Comparison of ENCODE assay signal across 12 mouse cellular contexts in genomic region chr1:136362567-136362966, GRCm38 (mm10). TPM values are rescaled to one million over a fixed set of nuclear protein-coding genes. Genes with fewer than 3 reads are reported as not detected.
A peak's percentile ranks its signal among the peaks of the same experiment; 100 is the strongest.
DNase-seq lines count a peak whose midpoint lies in the region; ATAC-seq and TF ChIP-seq lines count a peak whose summit lies in the region.
"Had no signal": no experiment of that assay in that cellular context is flagged by ENCODE, and none has a peak within 500 bp of the region (broad histone marks: within the 10 kb centered on the region; RNA-seq: fewer than 3 reads in every experiment).

No protein-coding gene starts in this region.

- H3K4me3 ChIP-seq in forebrain, postnatal 0 days (ENCODE audit: low read depth, low read length) = no peak overlapping the region
- H3K4me3 ChIP-seq in limb, embryonic 13.5 days = no peak overlapping the region
- H3K4me3 ChIP-seq: megakaryocyte, embryonic 14.5 days had no signal

- peak; percentile 59 for DNase-seq in embryo, embryonic 10 days (ENCODE audit: low spot score)
- no peak for DNase-seq in embryo, embryonic 9.5 days (ENCODE audit: extremely low spot score)
- peak; percentile 66 for DNase-seq in brain, adult 2 months (ENCODE audit: low read depth, low spot score)
- peak; percentile 39 for DNase-seq in forebrain, postnatal 0 days
- DNase-seq in spleen, adult 12 weeks (ENCODE audit: low spot score) = no peak
- DNase-seq in urinary bladder, postnatal 4 days (ENCODE audit: low spot score in 2 of 2) = no peak
- DNase-seq in heart, postnatal 36 days = no peak
- DNase-seq: heart, postnatal 14 days; thymus, postnatal 14 days had no signal

- no peak for TF ChIP-seq CTCF in forebrain, postnatal 0 days (IDR thresholded peaks at IDR 0.05; ENCODE audit: low read depth)

- intact Hi-C loops in heart, postnatal 36 days (cut with DNase I) = no loop called here

- peak overlapping the region; percentile 42 for H3K27ac ChIP-seq in forebrain, postnatal 0 days (ENCODE audit: low read depth, low read length)
- H3K27ac ChIP-seq in limb, embryonic 13.5 days = peak overlapping the region; percentile 49

- H3K4me1 ChIP-seq in forebrain, postnatal 0 days (ENCODE audit: insufficient read depth) = no peaks in the 10 kb centered on the region
- H3K4me1 ChIP-seq in limb, embryonic 13.5 days = peaks cover 24% of the 10 kb centered on the region
- H3K4me1 ChIP-seq: megakaryocyte, embryonic 14.5 days had no signal

- H3K9ac ChIP-seq in forebrain, postnatal 0 days = no peak overlapping the region
- H3K9ac ChIP-seq in limb, embryonic 13.5 days = no peak overlapping the region

- no peaks in the 10 kb centered on the region for H3K9me3 ChIP-seq in forebrain, postnatal 0 days (ENCODE audit: low read length)
- no peaks in the 10 kb centered on the region for H3K9me3 ChIP-seq in limb, embryonic 13.5 days
- H3K9me3 ChIP-seq: megakaryocyte, embryonic 14.5 days had no signal

- H3K4me2 ChIP-seq in forebrain, postnatal 0 days (ENCODE audit: low read depth) = no peak overlapping the region
- H3K4me2 ChIP-seq in limb, embryonic 13.5 days (replicated peaks) = peak overlapping the region; percentile 27

- peak; percentile 85 for ATAC-seq in forebrain, postnatal 0 days
- ATAC-seq in limb, embryonic 13.5 days (ENCODE audit: low FRiP score, low read depth) = peak; percentile 68; the same call in 1 of the 2 replicates
- ATAC-seq: Patski had no signal

- no peaks in the 10 kb centered on the region for H3K36me3 ChIP-seq in forebrain, postnatal 0 days (ENCODE audit: insufficient read depth)
- no peaks in the 10 kb centered on the region for H3K36me3 ChIP-seq in limb, embryonic 13.5 days

- WGBS in forebrain, postnatal 0 days = 16% methylated on average over 8 of the region's 8 CpGs
- WGBS in limb, embryonic 13.5 days = 35% methylated on average over 8 of the region's 8 CpGs

- H3K27me3 ChIP-seq in forebrain, postnatal 0 days (ENCODE audit: insufficient read depth, low read length) = no peaks in the 10 kb centered on the region
- H3K27me3 ChIP-seq in limb, embryonic 13.5 days = no peaks in the 10 kb centered on the region
- H3K27me3 ChIP-seq: Patski had no signal

RNA-seq across cellular contexts. Expression of gene Camsap2, which starts 16.7 kb away (rescaled TPM):
- total RNA-seq in forebrain, postnatal 0 days (2014; rRNA removed) = 120 and 135 TPM in 2 replicates
- 16.1 and 20.1 TPM in 2 replicates for polyA plus RNA-seq in forebrain, postnatal 0 days (2015; fragmentation: Nextera tagmentation; extraction: Ambion mirVana)
- polyA plus RNA-seq in limb, embryonic 13.5 days (2015; fragmentation: Nextera tagmentation; extraction: Ambion mirVana) = 9.9 and 10.1 TPM in 2 replicates
- total RNA-seq in heart, postnatal 36 days (2021) = 10 to 100 TPM; 23.7 to 24.5 TPM

RNA-seq across cellular contexts. Expression of gene Ddx59, which starts 52.5 kb away (rescaled TPM):
- total RNA-seq in forebrain, postnatal 0 days (2014; rRNA removed) = 16.2 and 18.8 TPM in 2 replicates
- polyA plus RNA-seq in forebrain, postnatal 0 days (2015; fragmentation: Nextera tagmentation; extraction: Ambion mirVana) = 14.6 and 17.8 TPM in 2 replicates
- 20.1 and 20.2 TPM in 2 replicates for polyA plus RNA-seq in limb, embryonic 13.5 days (2015; fragmentation: Nextera tagmentation; extraction: Ambion mirVana)
- 10 to 100 TPM; 11.9 to 14.2 TPM for total RNA-seq in heart, postnatal 36 days (2021)

Comparison
In these comparisons a context has a peak if more than half of its experiments do, and no peak if none do; other contexts are left out.
1. DNase-seq: peak in embryo, embryonic 10 days (single experiment), brain, adult 2 months (single experiment) and forebrain, postnatal 0 days (single experiment); none in embryo, embryonic 9.5 days (single experiment), spleen, adult 12 weeks (single experiment), urinary bladder, postnatal 4 days (0 of 2) and heart, postnatal 36 days (0 of 2).